Mouse (Mus musculus) left cerebral cortex, postnatal 14 days (tissue): ENCODE measurements around the gene Tmem69. TPM values are rescaled to one million over a fixed set of nuclear protein-coding genes. Genes with fewer than 3 reads are reported as not detected.
A peak's percentile ranks its signal among the peaks of the same experiment; 100 is the strongest.

Experiments
- DNase-seq, 2 experiments: peaks; one replicate each; pipeline ENCODE4 v3.0.0; 2021 to 2022; ENCODE audit warnings: low spot score in 2 of 2, mixed read lengths in 1 of 2
- intact Hi-C: fragments of 180-260 bp; cut with DNase I; formaldehyde crosslinking; loops from one replicate; pipeline ENCODE4 v1.15.1; 2025
- long read RNA-seq, 2 experiments: library from polyadenylated mRNA; stranded (forward); transcript quantifications; one replicate each; pipeline ENCODE4 v2.0.0; 2021
- total RNA-seq, 2 experiments: library from RNA; stranded (reverse); gene quantifications; 2 replicates each; pipeline ENCODE4 v1.2.3; 2021

Tmem69 gene
- total RNA-seq: 10 to 100 TPM; 10.2 to 11.3 TPM
- long read RNA-seq, experiment 1, partial matches to known transcripts: 0 of 3 reads
- long read RNA-seq, experiment 1, other reads (novel, unspliced or antisense): 2 of 3 reads
- long read RNA-seq, experiment 2: 0 reads

DNA sequence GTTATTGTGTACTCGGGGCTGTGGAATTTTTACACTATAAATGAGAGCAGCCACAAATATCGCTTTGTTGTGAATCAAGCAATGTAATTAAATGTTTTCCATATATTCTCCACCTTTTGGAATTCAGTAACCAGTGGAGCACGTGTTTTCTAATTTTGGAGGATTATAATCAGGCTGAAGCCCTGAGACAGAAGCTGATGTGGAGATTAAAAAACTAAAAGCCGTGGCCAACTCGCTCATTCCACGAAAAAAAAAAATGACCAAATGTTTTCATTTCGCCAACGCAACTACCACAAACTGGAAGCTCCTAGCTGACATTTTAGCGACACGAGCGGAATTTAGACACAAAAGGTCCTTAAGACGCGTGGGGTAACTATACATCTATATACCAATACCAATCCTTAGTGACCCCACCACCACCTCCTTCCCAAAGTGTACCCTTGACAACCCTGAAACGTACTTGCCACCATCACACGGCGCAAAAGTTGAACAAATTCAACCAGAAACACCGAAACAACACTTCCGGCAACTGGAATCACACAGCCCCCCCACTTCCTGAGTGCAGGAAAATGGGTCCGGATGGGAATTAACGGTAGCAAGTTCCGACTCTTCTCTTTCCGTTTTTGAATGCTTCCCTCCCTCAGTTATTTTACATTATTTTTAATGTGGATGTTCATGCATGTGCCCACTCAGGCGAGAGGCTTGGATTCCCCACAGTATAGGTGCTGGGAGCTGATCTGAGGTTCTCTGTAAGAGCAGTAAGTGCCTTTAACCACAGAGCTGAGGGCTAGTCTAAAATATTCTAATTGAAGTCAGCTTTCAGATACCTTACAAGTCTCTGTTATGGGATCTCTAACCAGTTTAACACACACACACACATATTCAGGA, at the start of gene Tmem69:
Gene Tmem69 (minus strand): TSS at position 524 of the 888 bp plus-strand sequence.
- intact Hi-C loops: loop anchor here (10.0 kb wide), 1 partner anchor 391 kb away; the partner anchor contains the start of gene Tspan1
- DNase-seq: peak; percentile 78 to 86

DNA sequence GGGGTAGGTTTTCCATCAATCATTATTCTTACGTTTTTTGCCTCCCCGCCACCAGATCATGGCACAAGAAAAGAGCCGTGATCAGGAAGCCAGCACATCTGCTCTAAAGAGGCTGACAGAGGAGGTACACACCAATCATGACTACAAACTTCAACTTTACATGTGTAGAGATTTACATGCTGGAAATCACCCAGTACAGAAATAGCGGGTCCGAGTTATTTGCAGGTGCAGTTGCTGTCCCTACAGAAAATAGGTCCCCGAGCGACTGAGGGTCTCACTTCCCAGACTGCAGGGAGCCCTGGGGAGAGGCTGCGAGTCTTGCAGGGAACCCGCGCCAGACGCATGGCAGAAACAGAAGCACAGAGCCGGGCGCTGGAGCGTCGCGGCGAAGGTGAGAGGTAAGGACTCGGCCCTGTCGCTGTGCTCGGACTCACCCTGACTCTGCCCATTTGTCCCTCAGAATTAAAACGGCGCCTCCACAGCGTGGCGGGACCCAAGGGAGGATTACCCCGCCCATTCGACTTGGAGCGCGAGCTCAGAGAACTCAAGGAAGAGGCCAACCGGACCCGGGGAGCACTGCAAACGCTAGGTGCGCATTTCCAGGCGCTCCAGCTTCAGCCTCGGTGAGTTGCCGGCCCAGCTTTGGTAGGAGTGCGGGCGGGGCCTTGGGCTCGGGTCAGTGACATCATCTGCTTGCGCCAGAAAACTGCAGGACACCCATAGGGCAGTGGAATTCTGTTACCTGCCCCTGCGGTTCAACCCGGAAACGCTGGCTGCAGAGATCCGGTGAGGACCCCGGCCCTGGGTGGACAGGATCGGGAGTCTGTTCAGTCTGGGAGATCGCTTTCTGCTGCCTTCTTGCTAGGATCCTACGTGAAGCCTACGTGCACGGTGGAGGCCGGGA, 41.5 kb upstream of the Tmem69 start:
- intact Hi-C loops: no loop called here
- peak; percentile 88 to 89 for DNase-seq

GRCm38 (mm10) chr4:116596379-116596778, 40.6 kb upstream of the Tmem69 start, which contains the start of gene Ccdc17:
Gene Ccdc17 (plus strand): TSS chr4:116596654.
- intact Hi-C loops: no loop called here
- no peak for DNase-seq

DNA sequence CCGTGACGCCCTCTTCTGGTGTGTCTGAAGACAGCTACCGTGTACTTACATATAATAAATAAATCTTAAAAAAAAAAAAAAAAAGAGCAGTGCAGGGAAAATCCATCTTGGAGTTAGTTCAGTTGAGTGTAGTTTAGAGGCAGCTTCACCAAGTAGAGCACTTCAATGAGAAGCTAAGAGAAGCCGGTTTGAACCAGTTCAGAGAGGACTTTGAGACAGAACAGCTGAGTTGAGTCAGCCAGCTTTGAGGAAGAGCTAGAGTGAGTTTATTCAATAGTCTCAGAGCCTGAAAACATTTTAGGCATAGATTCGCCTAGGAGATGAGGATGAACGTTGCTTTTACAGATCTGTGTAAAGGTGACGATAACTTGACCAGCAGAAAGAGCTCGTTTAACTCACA, 40.1 kb upstream of the Tmem69 start:
- no peak for DNase-seq
- intact Hi-C loops: no loop called here

- DNase-seq: no peak
- intact Hi-C loops: loop anchor here (10.0 kb wide), 1 partner anchor 394 kb away; the partner anchor contains the start of gene Tspan1
Measured at GRCm38 (mm10) chr4:116558151-116558882, 2.6 kb upstream of the Tmem69 start.

DNA sequence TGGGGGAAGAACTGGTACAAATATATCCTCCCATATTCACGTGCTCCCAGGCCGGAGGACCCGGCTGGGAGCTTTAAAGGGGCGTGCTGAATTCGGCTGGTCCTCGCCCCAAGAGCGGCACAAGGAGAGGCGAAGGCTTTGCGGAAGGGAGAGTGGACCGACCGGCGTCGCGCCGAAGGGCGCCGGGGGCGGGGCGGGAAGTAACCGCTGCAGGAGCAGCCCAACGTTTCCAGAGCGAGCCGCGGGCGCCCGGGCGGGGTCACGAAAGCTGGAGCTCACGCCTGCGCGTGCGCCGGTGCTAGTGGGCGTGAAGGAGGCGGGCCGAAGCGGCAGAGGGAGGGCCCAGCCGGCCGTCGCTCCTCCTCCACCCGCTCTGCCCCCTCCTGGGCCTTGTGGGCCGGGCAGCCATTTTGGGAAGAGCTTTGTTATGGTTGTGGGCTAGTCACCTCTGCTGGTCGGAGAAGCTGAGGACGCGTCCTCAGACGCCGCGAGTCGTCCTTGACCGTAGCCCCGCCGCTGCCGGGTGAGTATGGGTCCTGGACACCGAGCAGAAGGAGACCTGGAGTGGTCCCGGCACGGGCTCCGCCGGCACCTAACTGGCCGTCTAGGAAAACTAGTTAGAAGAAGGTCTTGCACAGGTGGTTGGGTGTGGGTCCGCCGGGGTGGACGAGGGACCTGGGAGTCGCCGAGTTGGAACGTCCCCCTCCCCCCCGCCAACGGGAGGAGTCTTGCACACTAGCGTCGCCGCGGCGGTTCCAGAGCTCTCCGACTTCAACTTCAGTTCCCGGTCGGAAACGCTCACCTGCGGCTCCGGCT, 1.8 kb upstream of the Tmem69 start, which contains the start of gene Gpbp1l1:
Gene Gpbp1l1 (plus strand): TSS at position 353 of the 816 bp plus-strand sequence.
- peak; percentile 97 for DNase-seq
- intact Hi-C loops: loop anchor here (10.0 kb wide), 1 partner anchor 393 kb away; the partner anchor contains the start of gene Tspan1

GRCm38 (mm10) chr4:116556561-116557305, 997 bp upstream of the Tmem69 start:
- DNase-seq: peak; percentile 93 to 96
- intact Hi-C loops: loop anchor here (10.0 kb wide), 1 partner anchor 392 kb away; the partner anchor contains the start of gene Tspan1

DNA sequence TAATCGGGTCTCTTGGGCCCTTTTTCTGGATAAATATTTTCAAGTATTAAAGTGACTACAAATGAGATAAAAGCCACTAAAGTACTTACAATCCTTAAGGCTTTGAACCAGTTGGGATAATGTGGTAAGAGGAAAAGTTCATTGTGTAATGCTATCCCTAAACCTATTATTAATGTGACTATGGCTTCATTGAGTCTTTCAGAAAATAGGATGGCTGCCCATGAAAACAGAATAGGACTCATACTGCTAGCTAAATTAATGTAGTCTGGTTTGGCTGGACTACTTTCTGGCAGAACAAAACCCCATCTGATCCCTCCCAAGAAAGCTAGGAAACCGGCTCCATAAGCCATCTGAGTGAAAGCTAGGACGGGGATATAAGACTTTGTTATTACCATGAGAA, 2.7 kb downstream of the Tmem69 start:
- DNase-seq: no peak
- intact Hi-C loops: loop anchor here (10.0 kb wide), 1 partner anchor 388 kb away; the partner anchor contains the start of gene Tspan1

DNA sequence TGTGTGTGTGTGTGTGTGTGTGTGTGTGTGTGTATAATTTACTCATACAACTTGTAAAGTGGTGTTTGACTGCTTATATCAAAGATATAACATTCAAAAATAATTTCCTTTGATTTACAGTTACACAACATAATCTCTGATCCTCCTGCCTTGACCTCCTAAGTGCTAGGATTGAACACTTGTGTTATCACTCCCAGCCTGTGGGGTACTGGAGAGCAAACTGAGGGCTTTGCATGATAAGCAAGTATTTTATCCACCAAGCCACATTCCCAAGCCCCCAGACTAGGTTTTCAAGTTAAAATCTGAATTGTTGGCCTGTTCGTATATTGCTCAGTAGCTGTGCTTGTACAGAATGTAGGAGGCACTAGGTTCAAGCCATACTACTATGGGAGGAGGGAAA, 5.3 kb downstream of the Tmem69 start:
- intact Hi-C loops: loop anchor here (10.0 kb wide), 1 partner anchor 386 kb away; the partner anchor contains the start of gene Tspan1
- DNase-seq: no peak

GRCm38 (mm10) chr4:116537737-116538136, 18.0 kb downstream of the Tmem69 start:
- intact Hi-C loops: no loop called here
- DNase-seq: no peak

- intact Hi-C loops: no loop called here
- no peak for DNase-seq
Measured at GRCm38 (mm10) chr4:116536351-116536750, 19.4 kb downstream of the Tmem69 start.

GRCm38 (mm10) chr4:116531109-116531508, 24.6 kb downstream of the Tmem69 start:
- DNase-seq: no peak
- intact Hi-C loops: no loop called here

DNA sequence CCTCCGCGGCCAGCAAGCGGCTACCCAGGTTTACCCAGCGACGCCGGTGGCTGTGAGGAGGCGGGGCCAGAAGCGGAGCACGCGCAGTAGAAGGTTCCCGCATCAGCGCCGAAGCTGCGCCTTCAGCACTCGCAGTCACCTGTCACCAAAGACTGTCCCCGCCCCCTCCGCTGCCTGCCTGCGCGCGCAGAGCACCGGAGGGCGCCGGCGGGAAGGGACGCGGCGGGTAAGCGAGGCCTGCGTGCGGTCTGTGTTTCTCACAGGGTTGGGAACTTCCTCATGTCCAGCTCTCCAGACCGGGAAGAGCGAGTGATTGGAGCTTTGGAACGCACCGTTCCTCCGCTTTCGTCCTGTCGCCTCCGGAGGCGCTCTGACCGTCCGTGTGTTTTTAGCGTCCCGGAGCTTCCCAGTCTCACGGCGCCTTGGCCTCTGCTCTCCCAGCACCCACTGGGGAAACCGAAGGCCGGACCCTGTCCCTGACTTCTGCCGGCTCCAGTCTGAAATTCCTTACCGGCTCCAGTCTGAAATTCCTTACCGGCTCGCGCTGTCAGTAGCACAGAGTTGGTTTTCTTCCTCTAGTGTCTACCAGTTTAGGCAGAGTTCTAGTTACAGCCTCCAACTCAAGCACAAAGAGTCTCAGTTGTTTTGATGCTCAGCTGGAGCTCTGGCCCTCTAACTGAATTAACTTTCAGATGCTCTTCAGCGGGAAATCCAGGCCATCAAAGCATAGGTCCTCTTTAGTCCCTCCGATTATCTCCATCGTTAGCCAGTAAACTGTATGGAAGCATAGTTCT, 48.1 kb downstream of the Tmem69 start, which contains the start of gene Ipp:
Gene Ipp (plus strand): TSS at position 125 of the 794 bp plus-strand sequence.
- DNase-seq: peak; percentile 96 to 97
- intact Hi-C loops: loop anchor here (5.0 kb wide), 1 partner anchor 45 kb away; the partner anchor contains the start of gene Mast2

GRCm38 (mm10) chr4:116506886-116507424, 48.8 kb downstream of the Tmem69 start:
- intact Hi-C loops: loop anchor here (5.0 kb wide), 1 partner anchor 45 kb away; the partner anchor contains the start of gene Mast2
- no peak for DNase-seq
